Mouse (Mus musculus) brain, embryonic 14.5 days (tissue): ENCODE measurements around the gene Arf3. TPM values are rescaled to one million over a fixed set of nuclear protein-coding genes. Genes with fewer than 3 reads are reported as not detected.
"Not testable (repeated sequence)": the region's sequence is repeated elsewhere in the genome, so short reads cannot be mapped to it uniquely, and the experiment has no call there.

Experiments used
- DNase-seq: peaks from one replicate; pipeline ENCODE4 v3.0.0-alpha.2; 2011; ENCODE audit warnings: low read depth
- CTCF ChIP-seq: fragments of 200-500 bp; IDR thresholded peaks from 2 replicates; pipeline ENCODE4 v1.5.1; 2012; ENCODE audit warnings: inconsistent platforms, mild to moderate bottlenecking, moderate library complexity, borderline replicate concordance; ENCODE audit not compliant: insufficient read depth, insufficient read length; ENCODE audit errors: extremely low read depth
- POLR2A ChIP-seq: fragments of 200-500 bp; IDR thresholded peaks from 2 replicates; pipeline ENCODE4 v1.6.1; 2012; ENCODE audit warnings: mild to moderate bottlenecking, inconsistent platforms, borderline replicate concordance; ENCODE audit not compliant: poor library complexity, insufficient read depth, insufficient read length, severe bottlenecking; ENCODE audit errors: extremely low read depth
- polyA plus RNA-seq: library from polyadenylated mRNA; depleted of rRNA; stranded (reverse); fragments of >200 nt; gene quantifications from 2 replicates; pipeline ENCODE4 v1.2.3, GENCODE M21; 2012

Gene Arf3
- polyA plus RNA-seq, 1 experiment = 156 TPM

DNA sequence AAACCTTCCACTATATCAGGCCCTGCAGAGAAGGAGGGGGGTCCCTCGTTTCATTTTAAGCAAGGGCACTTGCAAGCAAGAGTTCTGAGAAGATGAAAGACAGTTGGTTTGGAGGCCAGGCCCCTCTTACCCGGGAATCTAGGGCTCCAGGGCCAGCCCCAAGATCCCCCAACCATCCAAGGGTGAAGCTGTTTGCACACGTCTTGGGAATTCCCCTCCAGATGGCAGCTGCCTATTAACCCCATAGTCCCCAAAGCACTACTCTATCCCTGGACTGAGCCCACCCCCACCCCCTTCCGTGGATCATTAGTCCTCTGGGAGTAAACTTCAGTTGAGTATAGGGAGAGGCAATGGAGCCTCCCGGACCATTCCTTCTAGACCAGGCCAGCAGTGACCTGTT, 12.5 kb upstream of the Arf3 start:
- no peak for TF ChIP-seq POLR2A
- no peak for TF ChIP-seq CTCF
- no peak for DNase-seq

DNA sequence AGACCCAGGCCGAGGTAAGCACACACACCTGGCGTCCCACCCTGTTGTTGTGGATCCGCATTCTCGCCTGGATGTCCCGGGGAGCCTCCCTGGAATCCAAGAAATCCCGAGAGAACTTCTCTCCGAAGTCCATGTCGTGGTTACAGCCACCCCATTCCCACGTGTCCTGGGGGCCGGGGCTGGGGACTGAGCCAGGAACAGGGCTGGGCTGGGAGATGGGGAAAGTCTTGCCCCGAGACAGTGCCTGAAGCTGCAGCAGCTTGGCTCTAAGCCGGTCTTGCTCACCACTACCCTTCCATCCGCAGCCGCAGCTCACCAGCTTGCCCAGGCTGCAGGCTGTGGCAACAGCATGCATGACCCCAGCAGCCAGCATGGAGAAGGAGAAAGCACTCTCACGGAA, 11.1 kb upstream of the Arf3 start:
- TF ChIP-seq POLR2A (no peak), CTCF (no peak)
- DNase-seq = no peak

DNA sequence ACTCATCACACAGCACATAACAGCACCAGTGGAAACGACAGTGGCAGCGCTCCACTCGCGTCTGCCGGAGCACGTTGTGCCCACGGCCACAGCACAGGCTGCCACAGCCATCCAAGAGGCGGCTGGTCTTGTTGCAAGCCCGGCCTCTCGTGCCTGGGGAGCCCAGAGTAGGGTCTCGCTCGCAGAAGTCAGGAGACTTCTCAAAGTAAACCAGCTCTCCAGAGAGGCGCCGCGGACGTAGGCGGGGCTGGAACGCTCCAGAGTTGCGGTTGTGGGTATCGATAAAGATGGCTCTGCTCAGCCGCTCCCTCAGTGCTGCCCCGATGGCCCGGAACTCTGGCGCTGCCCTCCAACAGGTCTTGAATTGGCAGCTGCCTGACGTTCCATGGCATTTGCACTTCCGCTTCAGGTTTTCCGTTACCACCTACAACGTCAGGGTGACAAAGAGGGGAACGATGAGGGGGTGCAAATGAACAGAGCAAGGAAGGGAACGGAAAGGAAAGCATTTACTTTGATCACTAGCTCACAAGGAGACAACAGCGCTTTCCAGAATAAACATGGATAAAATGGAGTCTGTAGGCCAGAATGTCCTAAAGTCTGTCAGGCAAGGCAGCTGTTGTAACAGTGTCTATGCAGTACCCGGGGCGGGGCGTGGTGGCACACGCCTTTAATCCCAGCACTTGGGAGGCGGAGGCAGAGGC, 9.6 kb upstream of the Arf3 start:
- no peak for DNase-seq
- TF ChIP-seq CTCF = no peak
- TF ChIP-seq POLR2A = no peak

DNA sequence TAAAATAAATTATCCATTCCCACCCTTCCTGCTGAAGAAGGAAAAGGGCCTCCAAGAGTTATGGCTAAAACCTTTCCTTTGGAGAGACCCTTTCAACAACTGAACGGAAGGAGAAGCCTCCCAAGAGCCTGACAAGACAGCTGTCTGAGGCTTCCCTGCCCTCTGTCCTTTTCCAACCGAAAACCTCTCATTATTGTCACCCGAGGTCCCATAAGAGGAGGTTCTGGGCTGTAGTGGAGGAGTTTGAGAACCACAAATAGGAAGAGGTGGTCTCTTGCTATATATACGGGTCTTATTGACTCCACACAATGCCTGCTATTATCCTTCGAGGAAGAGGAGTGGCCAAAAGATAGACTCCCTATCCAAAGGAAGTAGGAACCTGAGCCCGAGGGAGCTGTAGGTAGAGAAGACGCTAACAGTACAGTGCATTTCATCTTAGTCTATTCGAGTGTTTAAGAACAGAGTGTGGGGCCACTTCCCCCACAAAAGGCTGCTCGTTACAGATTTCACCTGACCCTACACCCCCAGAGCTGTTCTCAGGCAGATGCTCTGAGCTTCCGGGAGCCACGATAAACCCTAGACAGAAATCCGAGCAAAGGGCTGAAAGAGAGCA, 8.9 kb upstream of the Arf3 start:
- DNase-seq = no peak
- TF ChIP-seq CTCF (no peak), POLR2A (no peak)

DNA sequence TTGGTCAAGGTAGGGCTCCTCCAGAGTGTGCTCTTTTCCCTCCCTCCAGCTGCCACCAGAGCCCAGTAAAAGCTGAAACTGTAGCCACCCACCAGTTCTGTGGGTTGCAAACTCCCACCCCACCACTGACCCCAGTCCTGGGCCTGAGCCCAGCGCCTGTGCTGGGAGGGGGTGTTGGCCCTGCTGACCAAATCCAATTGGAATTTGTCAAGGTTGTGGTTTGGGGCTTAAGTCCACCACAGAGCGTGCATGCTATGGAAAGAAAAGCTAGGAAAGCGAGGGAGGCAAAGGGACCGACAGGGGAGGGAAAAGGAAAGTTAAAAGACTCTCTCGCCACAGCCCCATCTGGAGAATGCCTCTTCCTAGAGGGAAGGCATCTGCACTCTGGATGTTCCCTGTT, 5.2 kb upstream of the Arf3 start:
- TF ChIP-seq POLR2A (no peak), CTCF (no peak)
- DNase-seq = no peak

DNA sequence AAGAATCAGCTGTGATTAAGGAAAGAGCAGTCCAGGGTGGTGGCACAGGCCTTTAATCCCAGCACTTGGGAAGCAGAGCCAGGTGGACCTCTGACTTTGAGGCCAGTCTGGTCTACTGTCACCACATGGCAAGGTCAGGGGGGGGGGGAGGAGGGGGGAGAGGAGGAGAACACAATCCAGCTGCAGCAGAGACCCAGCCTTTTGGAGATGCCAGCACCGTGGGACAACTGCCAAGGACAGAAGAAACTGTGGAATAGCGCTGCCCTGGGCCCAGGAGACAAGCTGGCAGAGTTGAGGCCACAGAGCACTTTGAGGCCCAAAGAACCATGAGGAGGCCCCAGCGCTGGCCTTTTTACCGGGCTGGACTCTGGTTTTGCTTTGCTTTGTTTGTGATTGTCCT, 2.9 kb upstream of the Arf3 start:
- no peak for TF ChIP-seq POLR2A
- no peak for DNase-seq

DNA sequence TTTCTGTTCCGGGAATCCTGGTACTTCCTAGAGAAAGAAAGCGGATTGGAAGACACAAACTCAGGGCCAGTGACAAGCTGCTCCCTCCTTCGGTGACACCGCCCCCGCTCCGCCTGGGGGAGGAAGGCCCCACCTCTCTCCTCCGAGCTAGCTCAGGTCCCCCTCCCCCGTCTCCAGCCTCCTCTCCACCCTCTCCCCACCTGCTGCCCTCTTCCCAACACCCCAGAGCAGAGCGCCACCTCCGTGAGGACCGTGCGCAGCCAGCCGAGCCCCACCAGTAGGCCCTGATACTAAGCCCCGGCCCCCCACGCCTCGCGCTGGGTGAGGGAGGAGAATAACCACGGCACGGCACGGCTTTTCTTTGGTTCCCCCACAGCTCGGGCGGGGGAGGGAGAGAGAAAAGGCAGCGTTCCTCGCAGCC, 803 bp downstream of the Arf3 start:
- no peak for TF ChIP-seq POLR2A
- no peak for TF ChIP-seq CTCF
- peak; percentile 93 for DNase-seq

DNA sequence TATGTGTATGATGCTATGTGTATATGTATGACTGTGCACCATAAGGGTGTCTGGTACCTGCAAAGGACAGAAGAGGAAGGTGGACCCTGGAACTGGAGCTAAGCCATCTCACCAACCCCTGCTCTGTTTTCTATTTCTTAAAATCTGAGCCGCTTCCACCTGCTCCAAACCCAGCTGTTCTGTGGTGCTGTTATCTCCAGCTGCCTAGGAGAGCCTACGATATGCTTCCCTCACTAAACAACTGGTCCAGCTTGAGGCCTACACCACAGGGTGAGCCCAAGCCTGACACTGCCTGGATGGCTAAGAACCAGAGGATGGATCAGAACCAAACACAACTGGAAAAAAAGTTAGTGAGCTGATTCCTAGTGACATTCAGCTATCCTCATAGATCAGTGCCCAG, 8.9 kb downstream of the Arf3 start:
- TF ChIP-seq CTCF = no peak
- no peak for TF ChIP-seq POLR2A
- DNase-seq = no peak

DNA sequence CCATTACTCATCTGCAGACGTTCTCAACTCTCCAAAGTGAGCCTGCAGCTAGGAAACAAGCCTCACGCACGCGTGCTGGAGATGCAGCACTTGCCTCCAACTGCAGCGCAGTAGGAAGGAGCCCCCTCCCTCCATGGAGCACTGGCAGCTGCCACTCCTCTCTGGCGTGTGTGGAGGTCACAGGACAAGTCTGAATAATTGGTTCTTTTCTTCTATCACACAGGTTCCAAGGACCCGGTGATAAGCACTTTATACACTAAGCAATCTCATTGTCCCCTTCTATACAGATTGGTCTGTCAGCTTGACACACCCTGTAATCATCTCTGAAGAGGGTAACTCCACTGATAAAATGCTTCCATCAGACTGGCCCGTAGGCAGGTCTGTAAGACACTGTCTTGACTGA, 10.0 kb downstream of the Arf3 start:
- DNase-seq = peak; percentile 22
- TF ChIP-seq POLR2A (no peak), CTCF (no peak)

DNA sequence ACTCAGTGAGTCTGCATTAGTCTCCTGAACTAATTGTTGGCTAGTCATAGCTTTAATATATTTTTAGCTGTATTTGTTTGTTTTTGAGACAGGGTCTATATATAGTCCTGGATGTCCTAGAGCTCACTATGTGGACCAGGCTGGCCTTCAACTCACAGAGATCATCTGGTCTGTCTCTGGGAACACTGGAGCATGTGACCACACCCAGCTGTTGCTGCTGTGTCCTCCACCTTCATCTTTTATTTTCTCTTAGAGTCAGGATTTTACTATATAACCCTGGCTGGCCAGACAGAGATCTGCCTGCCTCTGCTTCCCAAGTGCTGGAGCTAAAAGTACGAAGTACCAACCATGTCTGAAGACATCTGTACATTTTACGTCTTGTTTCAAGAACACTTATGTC, 13.9 kb downstream of the Arf3 start:
- no peak for TF ChIP-seq CTCF
- no peak for TF ChIP-seq POLR2A
- DNase-seq = no peak

DNA sequence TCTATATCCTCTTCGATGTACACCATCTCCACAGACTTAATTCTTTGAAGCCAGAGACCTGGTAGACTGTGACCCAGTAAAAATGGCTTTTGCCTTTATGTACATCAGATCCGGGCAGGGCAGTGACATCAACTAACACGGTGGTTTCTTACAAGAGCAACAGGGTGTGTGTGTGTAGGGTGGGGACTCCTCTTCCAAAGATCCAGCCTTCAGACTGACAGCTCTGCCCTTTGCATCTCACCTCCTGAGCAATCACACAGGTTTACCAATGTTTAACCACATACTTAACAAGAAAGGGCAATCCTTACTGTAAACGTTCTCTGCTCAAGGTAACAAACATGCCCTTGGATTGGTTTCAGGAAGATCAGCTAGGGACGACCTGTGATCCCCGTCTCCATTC, 15.7 kb downstream of the Arf3 start:
- TF ChIP-seq POLR2A (no peak), CTCF (no peak)
- no peak for DNase-seq

DNA sequence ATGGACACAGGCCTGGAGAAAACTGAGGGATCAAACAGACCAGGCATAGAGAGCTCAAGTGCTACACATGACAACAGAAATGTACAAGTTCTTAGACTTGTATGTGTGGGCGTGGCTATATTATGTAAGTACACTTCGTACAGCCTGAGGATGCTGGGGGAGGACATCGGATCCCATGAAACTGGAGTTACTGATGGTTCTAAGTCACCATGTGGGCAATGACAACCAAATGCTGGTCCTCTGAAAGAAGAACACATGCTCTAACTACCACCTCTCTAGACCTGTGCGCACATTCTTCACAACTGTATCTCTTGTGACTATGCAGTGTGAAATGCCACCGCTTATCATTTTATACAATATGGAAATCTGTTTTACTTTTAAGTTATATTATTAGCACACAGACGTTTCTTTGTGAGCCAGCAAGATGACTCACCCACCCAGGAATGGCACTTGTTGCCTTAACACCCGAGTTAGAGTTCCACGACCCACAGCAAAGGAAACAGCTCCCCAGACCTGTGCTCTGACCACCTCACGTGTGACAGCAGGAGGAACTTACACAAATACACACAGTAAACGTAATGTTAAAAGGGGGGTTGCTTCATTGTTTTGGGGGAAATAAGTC, 16.6 kb downstream of the Arf3 start:
- no peak for DNase-seq
- TF ChIP-seq CTCF (no peak), POLR2A (no peak)

DNA sequence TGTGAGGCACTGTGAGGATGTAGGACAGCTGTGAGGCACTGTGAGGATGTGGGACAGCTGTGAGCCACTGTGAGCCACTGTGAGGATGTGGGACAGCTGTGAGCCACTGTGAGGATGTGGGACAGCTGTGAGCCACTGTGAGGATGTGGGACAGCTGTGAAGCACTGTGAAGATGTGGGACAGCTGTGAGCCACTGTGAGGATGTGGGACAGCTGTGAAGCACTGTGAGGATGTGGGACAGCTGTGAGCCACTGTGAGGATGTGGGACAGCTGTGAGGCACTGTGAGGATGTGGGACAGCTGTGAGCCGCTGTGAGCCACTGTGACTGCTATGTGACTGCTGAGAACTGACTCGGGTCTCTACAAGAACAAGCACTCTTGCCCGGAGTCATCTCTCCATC, 19.2 kb downstream of the Arf3 start:
- DNase-seq = not testable (repeated sequence)
